Mouse (Mus musculus) heart, embryonic 15.5 days (tissue): ENCODE data around the gene Bcl6. TPM values are rescaled to one million over a fixed set of nuclear protein-coding genes. Genes with fewer than 3 reads are reported as not detected.

Experiments
- ATAC-seq: fragments of 200-750 bp; cut with Nextera tagmentation; replicated peaks from 2 replicates; pipeline ENCODE4 v1.8.0; 2017; ENCODE audit warnings: low read depth, moderate TSS enrichment; ENCODE audit not compliant: insufficient number of reproducible peaks, insufficient read depth, low FRiP score
- H3K27ac ChIP-seq: fragments of 300-500 bp; sonication (generic); 2 replicates; pipeline ENCODE4 v1.5.1; 2015; ENCODE audit warnings: mild to moderate bottlenecking, inconsistent platforms
- H3K27me3 ChIP-seq: fragments of 300-500 bp; sonication (generic); 2 replicates; pipeline ENCODE4 v1.6.1; 2015; ENCODE audit warnings: inconsistent platforms
- H3K36me3 ChIP-seq: fragments of 300-500 bp; sonication (generic); 2 replicates; pipeline ENCODE4 v1.6.1; 2015; ENCODE audit warnings: mild to moderate bottlenecking, inconsistent platforms
- H3K4me1 ChIP-seq: fragments of 300-500 bp; sonication (generic); replicated peaks from 2 replicates; pipeline ENCODE4 v1.6.1; 2015; ENCODE audit warnings: inconsistent platforms
- H3K4me2 ChIP-seq: fragments of 300-500 bp; sonication (generic); 2 replicates; pipeline ENCODE4 v1.6.1; 2015; ENCODE audit warnings: inconsistent platforms, mild to moderate bottlenecking, moderate library complexity
- H3K4me3 ChIP-seq: fragments of 300-500 bp; sonication (generic); 2 replicates; pipeline ENCODE4 v1.5.1; 2015; ENCODE audit warnings: mild to moderate bottlenecking, inconsistent platforms
- H3K9ac ChIP-seq: fragments of 300-500 bp; sonication (generic); 2 replicates; pipeline ENCODE4 v1.6.1; 2015; ENCODE audit warnings: mild to moderate bottlenecking, inconsistent platforms
- H3K9me3 ChIP-seq: fragments of 300-500 bp; sonication (generic); replicated peaks from 2 replicates; pipeline ENCODE4 v1.6.1; 2016; ENCODE audit warnings: inconsistent platforms
- WGBS: fragments of 180-500 bp; shearing (Covaris S2); methylation state at CpG from one replicate; pipeline ENCODE4 v1.1.7; 2015; ENCODE audit warnings: mixed read lengths; 5-methylcytosine and 5-hydroxymethylcytosine counted together
- polyA plus RNA-seq: library from polyadenylated mRNA; unstranded; fragments of >200 nt; fragmentation: Nextera tagmentation; extraction: Ambion mirVana; gene quantifications from 2 replicates; pipeline ENCODE4 v1.2.1, GENCODE M21; 2015

Bcl6 gene
- polyA plus RNA-seq, 1 experiment from 2014 or later: 0.66 TPM

- WGBS: 27% methylated on average over 3 of the region's 3 CpGs
- no peak for ATAC-seq
- no peak overlapping the region for H3K4me3 ChIP-seq
Observed at GRCm38 (mm10) chr16:24012066-24012465, 23.4 kb upstream of the Bcl6 start.

GRCm38 (mm10) chr16:24011306-24011705, 22.7 kb upstream of the Bcl6 start:
- no peak overlapping the region for H3K27ac ChIP-seq
- no peaks in the 10 kb centered on the region for H3K9me3 ChIP-seq
- no peak for ATAC-seq
- H3K36me3 ChIP-seq: no peaks in the 10 kb centered on the region
- H3K27me3 ChIP-seq: no peaks in the 10 kb centered on the region
- no peaks in the 10 kb centered on the region for H3K4me1 ChIP-seq
- H3K9ac ChIP-seq: no peak overlapping the region
- no peak overlapping the region for H3K4me2 ChIP-seq
- WGBS: 65% methylated on average over 3 of the region's 3 CpGs
- H3K4me3 ChIP-seq: no peak overlapping the region

More at GRCm38 (mm10) chr16:24012066-24012465, 23.4 kb upstream of the Bcl6 start:
- Histone ChIP-seq H3K4me2 (no peak overlapping the region), H3K36me3 (no peaks in the 10 kb centered on the region), H3K9ac (no peak overlapping the region), H3K27ac (no peak overlapping the region), H3K4me1 (no peaks in the 10 kb centered on the region), H3K27me3 (no peaks in the 10 kb centered on the region), H3K9me3 (no peaks in the 10 kb centered on the region)

- Histone ChIP-seq H3K4me1 (no peaks in the 10 kb centered on the region), H3K9me3 (no peaks in the 10 kb centered on the region), H3K9ac (no peak overlapping the region), H3K4me2 (no peak overlapping the region), H3K36me3 (no peaks in the 10 kb centered on the region), H3K27ac (no peak overlapping the region), H3K27me3 (no peaks in the 10 kb centered on the region), H3K4me3 (no peak overlapping the region)
- no peak for ATAC-seq
- WGBS: 91% methylated on average over 2 of the region's 2 CpGs
Observed at GRCm38 (mm10) chr16:24009891-24010290, 21.2 kb upstream of the Bcl6 start.

DNA sequence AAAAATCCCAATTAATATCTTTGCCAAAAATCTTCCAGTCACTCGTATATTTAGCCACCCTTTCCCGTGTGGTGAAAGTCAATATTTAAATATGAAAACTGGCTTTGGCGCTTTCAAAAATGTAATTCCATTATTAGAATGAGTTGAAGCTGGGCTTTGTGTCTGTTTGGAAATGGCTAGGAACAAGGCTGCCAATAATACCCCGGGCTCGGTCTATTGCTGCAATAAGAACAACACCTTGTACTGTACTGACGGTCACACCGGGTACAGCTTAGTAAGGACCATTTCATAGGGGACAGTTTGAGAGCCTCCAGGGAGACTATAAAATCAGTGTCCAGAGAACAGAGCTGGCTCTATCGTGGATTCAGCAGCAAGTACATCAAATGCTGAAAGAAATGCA, 17.3 kb upstream of the Bcl6 start:
- Histone ChIP-seq H3K4me1 (no peaks in the 10 kb centered on the region), H3K9ac (no peak overlapping the region), H3K27me3 (no peaks in the 10 kb centered on the region), H3K9me3 (no peaks in the 10 kb centered on the region), H3K4me3 (no peak overlapping the region), H3K4me2 (no peak overlapping the region), H3K27ac (no peak overlapping the region), H3K36me3 (no peaks in the 10 kb centered on the region)
- 83% methylated on average over 8 of the region's 8 CpGs for WGBS
- ATAC-seq: no peak

DNA sequence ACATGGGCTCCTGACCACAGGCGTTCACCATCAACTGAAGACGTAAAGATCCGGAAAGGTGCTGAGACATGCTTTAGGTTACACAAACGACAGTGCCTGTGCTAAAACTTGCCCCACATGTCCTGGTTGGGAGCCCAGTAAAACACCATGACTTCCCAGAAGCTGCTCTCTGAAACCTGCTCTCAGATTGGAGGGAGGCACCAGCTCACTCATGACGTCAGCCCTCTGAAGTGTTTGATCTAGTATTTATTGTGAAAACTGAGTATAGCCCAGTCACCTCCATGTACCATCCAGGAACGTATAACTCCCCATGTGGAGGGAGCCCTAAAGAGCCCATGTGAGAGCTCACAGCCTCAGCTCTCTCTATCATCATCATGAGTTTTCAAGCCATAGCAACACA, 9.3 kb upstream of the Bcl6 start:
- H3K36me3 ChIP-seq: no peaks in the 10 kb centered on the region
- H3K4me1 ChIP-seq: peaks cover 9% of the 10 kb centered on the region
- ATAC-seq: no peak
- H3K9ac ChIP-seq: no peak overlapping the region
- no peaks in the 10 kb centered on the region for H3K9me3 ChIP-seq
- no peak overlapping the region for H3K27ac ChIP-seq
- WGBS: 78% methylated on average over 6 of the region's 6 CpGs
- no peaks in the 10 kb centered on the region for H3K27me3 ChIP-seq
- H3K4me3 ChIP-seq: no peak overlapping the region
- no peak overlapping the region for H3K4me2 ChIP-seq

DNA sequence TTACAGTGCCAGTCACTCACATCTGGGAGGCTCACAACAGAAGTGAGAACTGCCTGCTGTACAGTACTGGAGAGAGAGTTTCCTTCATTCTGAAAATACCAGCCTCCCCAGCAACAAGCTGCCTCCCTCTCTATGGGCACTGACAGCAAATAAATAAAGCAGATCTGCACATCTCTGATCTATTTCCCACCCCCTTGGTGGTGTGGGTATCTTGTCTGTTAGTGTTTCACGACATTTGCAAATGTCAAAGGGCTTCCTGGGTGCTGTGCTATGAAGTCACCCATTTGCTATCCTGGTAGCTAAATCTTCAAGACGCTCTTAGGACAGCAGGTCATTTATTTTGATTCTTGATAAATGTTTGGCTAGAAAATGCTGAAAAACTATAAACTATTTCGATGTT, 8.6 kb upstream of the Bcl6 start:
- H3K27ac ChIP-seq: no peak overlapping the region
- peaks cover 9% of the 10 kb centered on the region for H3K4me1 ChIP-seq
- H3K4me2 ChIP-seq: no peak overlapping the region
- H3K9ac ChIP-seq: no peak overlapping the region
- WGBS: 72% methylated on average over 3 of the region's 3 CpGs
- no peaks in the 10 kb centered on the region for H3K27me3 ChIP-seq
- ATAC-seq: no peak
- no peak overlapping the region for H3K4me3 ChIP-seq
- H3K9me3 ChIP-seq: no peaks in the 10 kb centered on the region
- H3K36me3 ChIP-seq: no peaks in the 10 kb centered on the region

DNA sequence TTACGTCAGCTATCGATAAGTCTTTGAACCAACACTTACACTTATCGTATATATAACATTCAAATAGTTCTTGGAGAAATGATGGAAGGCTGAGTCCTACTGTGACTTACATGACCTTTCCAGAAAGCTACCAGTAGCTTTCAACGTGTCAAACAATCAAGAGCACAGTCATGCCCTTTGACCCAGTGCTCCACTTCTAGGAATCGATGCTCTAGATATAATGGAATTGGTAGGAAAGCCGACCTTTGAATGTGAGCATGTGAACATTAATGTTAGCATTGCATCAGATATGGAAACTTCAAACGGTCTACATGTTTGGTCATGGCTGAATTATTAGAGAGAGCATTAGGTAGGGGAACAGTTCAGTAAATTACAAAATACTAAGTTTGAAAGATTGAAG, 7.7 kb upstream of the Bcl6 start:
- Histone ChIP-seq H3K27ac (no peak overlapping the region), H3K9me3 (no peaks in the 10 kb centered on the region), H3K9ac (no peak overlapping the region), H3K4me3 (no peak overlapping the region), H3K27me3 (no peaks in the 10 kb centered on the region), H3K4me1 (peaks cover 12% of the 10 kb centered on the region), H3K36me3 (no peaks in the 10 kb centered on the region), H3K4me2 (no peak overlapping the region)
- ATAC-seq: no peak
- 82% methylated on average over 7 of the region's 7 CpGs for WGBS

GRCm38 (mm10) chr16:23993351-23994321, 5.0 kb upstream of the Bcl6 start:
- WGBS: 47% methylated on average over 17 of the region's 17 CpGs
- Histone ChIP-seq H3K4me3 (no peak overlapping the region), H3K27ac (no peak overlapping the region), H3K9me3 (no peaks in the 10 kb centered on the region), H3K4me2 (0 out of 2 replicates have a peak overlapping the region, but pooled peaks have one; percentile 11), H3K27me3 (no peaks in the 10 kb centered on the region), H3K36me3 (no peaks in the 10 kb centered on the region), H3K4me1 (peaks cover 16% of the 10 kb centered on the region), H3K9ac (no peak overlapping the region)
- ATAC-seq: no peak

- WGBS: 86% methylated on average over 14 of the region's 14 CpGs
- no peaks in the 10 kb centered on the region for H3K27me3 ChIP-seq
- no peak for ATAC-seq
- no peaks in the 10 kb centered on the region for H3K9me3 ChIP-seq
- H3K4me2 ChIP-seq: no peak overlapping the region
- no peak overlapping the region for H3K9ac ChIP-seq
- H3K27ac ChIP-seq: no peak overlapping the region
- peaks cover 16% of the 10 kb centered on the region for H3K4me1 ChIP-seq
- H3K4me3 ChIP-seq: no peak overlapping the region
- H3K36me3 ChIP-seq: no peaks in the 10 kb centered on the region
Observed at GRCm38 (mm10) chr16:23991846-23992580, 3.4 kb upstream of the Bcl6 start.

GRCm38 (mm10) chr16:23991170-23991569, 2.5 kb upstream of the Bcl6 start:
- 1% methylated on average over 4 of the region's 4 CpGs for WGBS
- no peak overlapping the region for H3K27ac ChIP-seq
- no peaks in the 10 kb centered on the region for H3K36me3 ChIP-seq
- no peak overlapping the region for H3K9ac ChIP-seq
- no peaks in the 10 kb centered on the region for H3K27me3 ChIP-seq
- no peak overlapping the region for H3K4me3 ChIP-seq
- no peaks in the 10 kb centered on the region for H3K9me3 ChIP-seq
- peak overlapping the region; percentile 1; the same call in 1 of the 2 replicates for H3K4me2 ChIP-seq
- peaks cover 23% of the 10 kb centered on the region for H3K4me1 ChIP-seq
- no peak for ATAC-seq

DNA sequence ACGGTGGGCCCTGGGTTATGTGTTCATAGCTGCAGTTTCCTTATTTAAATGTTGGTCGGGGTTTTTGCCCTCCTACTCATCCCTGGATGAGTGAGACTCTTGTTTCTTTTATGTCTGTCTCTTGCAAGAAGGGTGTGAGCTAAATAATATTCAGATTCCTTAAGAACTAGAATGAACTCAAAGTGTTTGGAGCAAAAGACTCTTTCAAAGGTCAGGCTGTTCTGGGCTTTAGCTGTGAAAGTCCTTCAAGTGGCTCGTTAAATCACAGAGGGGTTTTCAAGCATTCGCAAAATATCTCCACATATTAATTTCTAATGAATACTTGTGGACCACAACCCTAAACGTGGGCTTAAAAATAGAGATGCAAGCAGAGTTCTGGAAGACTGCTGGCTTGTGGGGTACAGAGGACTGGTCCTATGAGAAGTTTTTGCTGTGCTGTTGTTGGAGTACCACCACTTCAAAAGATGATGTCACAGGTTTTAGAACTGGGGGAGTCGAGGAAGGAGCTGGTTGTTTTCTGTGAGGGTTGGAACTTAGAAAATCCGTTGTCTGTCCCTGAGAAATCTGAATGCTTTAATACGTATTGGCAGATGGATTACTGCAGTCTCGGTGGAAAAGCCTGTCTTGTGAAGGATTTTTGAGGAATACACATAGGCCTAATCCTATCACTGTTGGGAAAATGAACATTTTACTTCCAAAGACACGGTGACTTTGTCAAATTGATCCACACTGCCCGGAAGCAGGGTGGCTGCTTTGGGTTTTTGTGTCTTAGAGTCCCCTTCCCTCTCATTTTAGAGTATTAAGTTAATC, 1.7 kb upstream of the Bcl6 start:
- peak overlapping the region; percentile 75 for H3K4me3 ChIP-seq
- peak overlapping the region; percentile 93 for H3K4me2 ChIP-seq
- no peak for ATAC-seq
- peak overlapping the region; percentile 98 for H3K27ac ChIP-seq
- H3K27me3 ChIP-seq: no peaks in the 10 kb centered on the region
- peaks cover 31% of the 10 kb centered on the region for H3K4me1 ChIP-seq
- H3K36me3 ChIP-seq: no peaks in the 10 kb centered on the region
- peak overlapping the region; percentile 87 for H3K9ac ChIP-seq
- no peaks in the 10 kb centered on the region for H3K9me3 ChIP-seq
- 50% methylated on average over 11 of the region's 11 CpGs for WGBS
